Mouse (Mus musculus): Measurements from ENCODE around the gene Sh3bp5l. TPM values are rescaled to one million over a fixed set of nuclear protein-coding genes. Genes with fewer than 3 reads are reported as not detected.

The Sh3bp5l gene
- polyA plus RNA-seq, 1 experiment = not detected

GRCm38 (mm10) chr11:58315536-58316168 lies 14.9 kb upstream of the Sh3bp5l start:
- 94% methylated on average over 5 of the region's 5 CpGs for WGBS
- H3K4me3 ChIP-seq (ENCODE audit: insufficient read depth, low read depth, low read length) = no peak overlapping the region
- no peak for TF ChIP-seq CTCF (IDR thresholded peaks at IDR 0.05; ENCODE audit: insufficient read depth, low read depth, low read length)
- no peak for TF ChIP-seq POLR2A (IDR thresholded peaks at IDR 0.05; ENCODE audit: insufficient read depth, low read depth, low read length)
- H3K27ac ChIP-seq (ENCODE audit: insufficient read depth, low read depth, low read length) = no peak overlapping the region
- no peaks in the 10 kb centered on the region for H3K4me1 ChIP-seq (ENCODE audit: control insufficient read depth, insufficient read depth, low read length)

GRCm38 (mm10) chr11:58316344-58316743 lies 14.2 kb upstream of the Sh3bp5l start:
- Histone ChIP-seq H3K4me1 (ENCODE audit: control insufficient read depth, insufficient read depth, low read length) (no peaks in the 10 kb centered on the region), H3K4me3 (ENCODE audit: insufficient read depth, low read depth, low read length) (no peak overlapping the region), H3K27ac (ENCODE audit: insufficient read depth, low read depth, low read length) (no peak overlapping the region)
- whole genome bisulfite sequencing = 87% methylated on average over 17 of the region's 17 CpGs
- TF ChIP-seq CTCF (IDR thresholded peaks at IDR 0.05; ENCODE audit: insufficient read depth, low read depth, low read length) = no peak

- Histone ChIP-seq H3K4me1 (ENCODE audit: control insufficient read depth, insufficient read depth, low read length) (no peaks in the 10 kb centered on the region), H3K27ac (ENCODE audit: insufficient read depth, low read depth, low read length) (no peak overlapping the region), H3K4me3 (ENCODE audit: insufficient read depth, low read depth, low read length) (no peak overlapping the region)
- TF ChIP-seq POLR2A (IDR thresholded peaks at IDR 0.05; ENCODE audit: insufficient read depth, low read depth, low read length) (0 out of 2 replicates have a peak, but pooled peaks have one; percentile 16), CTCF (IDR thresholded peaks at IDR 0.05; ENCODE audit: insufficient read depth, low read depth, low read length) (no peak)
- 75% methylated on average over 28 of the region's 28 CpGs for WGBS
These were observed 13.6 kb upstream of the Sh3bp5l start for GRCm38 (mm10) chr11:58316768-58317390.

GRCm38 (mm10) chr11:58322824-58323569 lies 7.5 kb upstream of the Sh3bp5l start:
- Histone ChIP-seq H3K27ac (ENCODE audit: insufficient read depth, low read depth, low read length) (peak overlapping the region; percentile 89), H3K4me1 (ENCODE audit: control insufficient read depth, insufficient read depth, low read length) (peaks cover 4% of the 10 kb centered on the region; the same call in 1 of the 2 replicates), H3K4me3 (ENCODE audit: insufficient read depth, low read depth, low read length) (peak overlapping the region; percentile 88)
- under 1% methylated on average over 63 of the region's 63 CpGs for WGBS
- TF ChIP-seq POLR2A (IDR thresholded peaks at IDR 0.05; ENCODE audit: insufficient read depth, low read depth, low read length) (peak; percentile 85), CTCF (IDR thresholded peaks at IDR 0.05; ENCODE audit: insufficient read depth, low read depth, low read length) (no peak)

- WGBS = 9% methylated on average over 24 of the region's 24 CpGs
- Histone ChIP-seq H3K4me1 (ENCODE audit: control insufficient read depth, insufficient read depth, low read length) (peaks cover 4% of the 10 kb centered on the region; the same call in 1 of the 2 replicates), H3K27ac (ENCODE audit: insufficient read depth, low read depth, low read length) (peak overlapping the region; percentile 79), H3K4me3 (ENCODE audit: insufficient read depth, low read depth, low read length) (peak overlapping the region; percentile 88)
- TF ChIP-seq POLR2A (IDR thresholded peaks at IDR 0.05; ENCODE audit: insufficient read depth, low read depth, low read length) (no peak), CTCF (IDR thresholded peaks at IDR 0.05; ENCODE audit: insufficient read depth, low read depth, low read length) (no peak)
These were observed 6.8 kb upstream of the Sh3bp5l start for GRCm38 (mm10) chr11:58323570-58324340.

- WGBS = 90% methylated on average over 3 of the region's 3 CpGs
- Histone ChIP-seq H3K27ac (ENCODE audit: insufficient read depth, low read depth, low read length) (no peak overlapping the region), H3K4me1 (ENCODE audit: control insufficient read depth, insufficient read depth, low read length) (peaks cover 4% of the 10 kb centered on the region; the same call in 1 of the 2 replicates), H3K4me3 (ENCODE audit: insufficient read depth, low read depth, low read length) (no peak overlapping the region)
- TF ChIP-seq POLR2A (IDR thresholded peaks at IDR 0.05; ENCODE audit: insufficient read depth, low read depth, low read length) (no peak), CTCF (IDR thresholded peaks at IDR 0.05; ENCODE audit: insufficient read depth, low read depth, low read length) (no peak)
These were observed 5.8 kb upstream of the Sh3bp5l start for GRCm38 (mm10) chr11:58324614-58325229.

- H3K4me3 ChIP-seq (ENCODE audit: insufficient read depth, low read depth, low read length) = no peak overlapping the region
- no peak overlapping the region for H3K27ac ChIP-seq (ENCODE audit: insufficient read depth, low read depth, low read length)
- H3K4me1 ChIP-seq (ENCODE audit: control insufficient read depth, insufficient read depth, low read length) = peaks cover 13% of the 10 kb centered on the region
- TF ChIP-seq CTCF (IDR thresholded peaks at IDR 0.05; ENCODE audit: insufficient read depth, low read depth, low read length) (no peak), POLR2A (IDR thresholded peaks at IDR 0.05; ENCODE audit: insufficient read depth, low read depth, low read length) (no peak)
- WGBS = 95% methylated on average over 3 of the region's 3 CpGs
These were observed 3.7 kb upstream of the Sh3bp5l start for GRCm38 (mm10) chr11:58326781-58327180.

- WGBS = under 1% methylated on average over 21 of the region's 21 CpGs
- H3K27ac ChIP-seq (ENCODE audit: insufficient read depth, low read depth, low read length) = peak overlapping the region; percentile 39; the same call in 1 of the 2 replicates
- peak overlapping the region; percentile 99 for H3K4me3 ChIP-seq (ENCODE audit: insufficient read depth, low read depth, low read length)
- peaks cover 17% of the 10 kb centered on the region for H3K4me1 ChIP-seq (ENCODE audit: control insufficient read depth, insufficient read depth, low read length)
- TF ChIP-seq CTCF (IDR thresholded peaks at IDR 0.05; ENCODE audit: insufficient read depth, low read depth, low read length) = no peak
- TF ChIP-seq POLR2A (IDR thresholded peaks at IDR 0.05; ENCODE audit: insufficient read depth, low read depth, low read length) = no peak; the same call in 1 of the 2 replicates
These were observed 633 bp upstream of the Sh3bp5l start for GRCm38 (mm10) chr11:58329906-58330275.

Measured in olfactory bulb, adult 2 months (tissue).